Mouse (Mus musculus) limb, embryonic 14.5 days (tissue): ENCODE data around the gene Cog7. TPM values are rescaled to one million over a fixed set of nuclear protein-coding genes. Genes with fewer than 3 reads are reported as not detected.

Source experiments
- ATAC-seq: fragments of 200-750 bp; cut with Nextera tagmentation; 2 replicates; pipeline ENCODE4 v1.8.0; 2017; ENCODE audit warnings: low read depth, moderate number of reproducible peaks, moderate TSS enrichment; ENCODE audit not compliant: low FRiP score
- DNase-seq: peaks from one replicate; pipeline ENCODE4 v3.0.0-alpha.2; 2015; ENCODE audit warnings: low spot score
- H3K27ac ChIP-seq: fragments of 300-500 bp; sonication (generic); replicated peaks from 2 replicates; pipeline ENCODE4 v1.5.1; 2014; ENCODE audit warnings: low read depth, mild to moderate bottlenecking, low read length, moderate library complexity, mixed read lengths
- H3K27me3 ChIP-seq: fragments of 300-500 bp; sonication (generic); 2 replicates; pipeline ENCODE4 v1.6.1; 2014; ENCODE audit warnings: low read length, mixed read lengths; ENCODE audit not compliant: control insufficient read depth, insufficient read depth
- H3K36me3 ChIP-seq: fragments of 300-500 bp; sonication (generic); 2 replicates; pipeline ENCODE4 v1.6.1; 2014; ENCODE audit warnings: mild to moderate bottlenecking, low read length, moderate library complexity, mixed read lengths; ENCODE audit not compliant: control insufficient read depth, insufficient read depth
- H3K4me1 ChIP-seq: fragments of 300-500 bp; sonication (generic); 2 replicates; pipeline ENCODE4 v1.6.1; 2014; ENCODE audit warnings: antibody characterized with exemption, low read length, mixed read lengths; ENCODE audit not compliant: control insufficient read depth, insufficient read depth
- H3K4me2 ChIP-seq: fragments of 300-500 bp; sonication (generic); replicated peaks from 2 replicates; pipeline ENCODE4 v1.6.1; 2014; ENCODE audit warnings: low read depth, mild to moderate bottlenecking, low read length, moderate library complexity; ENCODE audit not compliant: severe bottlenecking
- H3K4me3 ChIP-seq: fragments of 300-500 bp; sonication (generic); replicated peaks from 2 replicates; pipeline ENCODE4 v1.5.1; 2014; ENCODE audit warnings: low read length
- H3K9ac ChIP-seq: fragments of 300-500 bp; sonication (generic); 2 replicates; pipeline ENCODE4 v1.6.1; 2014; ENCODE audit warnings: mild to moderate bottlenecking, low read depth, low read length, moderate library complexity; ENCODE audit not compliant: severe bottlenecking
- H3K9me3 ChIP-seq: fragments of 300-500 bp; sonication (generic); 2 replicates; pipeline ENCODE4 v1.6.1; 2016; ENCODE audit warnings: low read length; ENCODE audit not compliant: control insufficient read depth
- POLR2A ChIP-seq: fragments of 200-500 bp; IDR thresholded peaks from 2 replicates; pipeline ENCODE4 v1.8.0; 2012; ENCODE audit warnings: inconsistent platforms, mild to moderate bottlenecking, moderate library complexity, borderline replicate concordance; ENCODE audit not compliant: insufficient read depth, insufficient read length; ENCODE audit errors: extremely low read depth
- WGBS: fragments of 180-500 bp; shearing (Covaris S2); extraction: QIAGEN DNeasy Blood & Tissue Kit; methylation state at CpG from one replicate; pipeline ENCODE4 v1.1.7; 2014; 5-methylcytosine and 5-hydroxymethylcytosine counted together
- polyA plus RNA-seq, 2 experiments: library from polyadenylated mRNA; depleted of rRNA in 1 of 2; stranded (reverse) in 1 of 2; unstranded in 1 of 2; fragments of >200 nt; fragmentation: Nextera tagmentation in 1 of 2; extraction: Ambion mirVana in 1 of 2; gene quantifications; 2 replicates each; pipeline versions ENCODE4 v1.2.1 to v1.2.3; 2012 to 2014

Cog7 gene
- polyA plus RNA-seq, 2 experiments: 15.2 to 18.9 TPM

DNA sequence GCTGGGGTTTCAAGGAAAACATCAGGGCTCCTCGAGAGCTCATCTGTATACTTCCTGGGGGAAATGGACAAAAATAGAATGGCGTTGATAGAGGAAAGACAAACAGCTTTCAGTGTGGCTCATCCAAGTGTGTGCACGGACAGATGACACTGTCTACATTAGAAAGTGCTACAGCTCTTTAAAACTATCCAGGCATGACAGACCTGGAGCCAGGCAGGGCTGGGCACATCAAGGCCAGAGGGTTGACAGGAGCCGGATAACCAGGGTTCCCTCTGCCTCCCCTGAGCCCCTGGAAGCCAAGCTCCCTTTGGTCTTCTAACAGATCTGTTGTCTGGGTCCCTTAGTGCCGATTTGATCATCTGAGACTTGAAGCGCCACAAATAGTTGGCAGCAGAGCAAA is 139.3 kb downstream of the Cog7 start:
- DNase-seq (no peak), ATAC-seq (no peak)
- 83% methylated on average over 6 of the region's 6 CpGs for WGBS
- Histone ChIP-seq H3K36me3 (no peaks in the 10 kb centered on the region), H3K4me3 (no peak overlapping the region), H3K9me3 (no peaks in the 10 kb centered on the region), H3K4me2 (no peak overlapping the region), H3K9ac (no peak overlapping the region), H3K27me3 (no peaks in the 10 kb centered on the region), H3K4me1 (no peaks in the 10 kb centered on the region), H3K27ac (no peak overlapping the region)
- TF ChIP-seq POLR2A: no peak

DNA sequence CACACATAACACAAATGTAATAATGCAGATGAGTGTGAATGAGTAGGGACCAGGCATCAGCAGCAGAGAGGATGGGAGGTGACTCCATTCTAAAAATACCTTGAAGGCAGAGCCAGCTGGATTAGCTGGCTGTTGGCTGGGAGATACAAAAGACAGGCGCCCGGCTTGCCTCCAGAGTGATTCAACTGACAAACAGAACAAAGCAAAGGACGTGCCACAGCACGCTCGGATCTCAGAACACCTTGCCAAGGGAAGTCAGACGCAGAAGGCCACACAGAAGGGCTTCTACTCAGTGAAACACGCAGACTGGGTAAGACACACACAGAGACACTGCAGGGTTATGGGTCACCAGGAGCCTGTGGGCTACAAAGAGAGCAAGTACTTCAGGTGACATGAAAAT is 140.7 kb downstream of the Cog7 start:
- no peak overlapping the region for H3K9ac ChIP-seq
- no peak overlapping the region for H3K4me2 ChIP-seq
- no peak for TF ChIP-seq POLR2A
- no peak for ATAC-seq
- DNase-seq: no peak
- H3K4me3 ChIP-seq: no peak overlapping the region
- 72% methylated on average over 7 of the region's 7 CpGs for WGBS
- H3K27ac ChIP-seq: no peak overlapping the region
- no peaks in the 10 kb centered on the region for H3K4me1 ChIP-seq
- no peaks in the 10 kb centered on the region for H3K36me3 ChIP-seq
- no peaks in the 10 kb centered on the region for H3K9me3 ChIP-seq
- H3K27me3 ChIP-seq: no peaks in the 10 kb centered on the region

GRCm38 (mm10) chr7:121836827-121837226 is 144.7 kb downstream of the Cog7 start:
- no peak overlapping the region for H3K9ac ChIP-seq
- no peak overlapping the region for H3K27ac ChIP-seq
- no peak for TF ChIP-seq POLR2A
- H3K27me3 ChIP-seq: no peaks in the 10 kb centered on the region
- H3K9me3 ChIP-seq: no peaks in the 10 kb centered on the region
- no peak for ATAC-seq
- no peak for DNase-seq
- H3K36me3 ChIP-seq: no peaks in the 10 kb centered on the region
- no peak overlapping the region for H3K4me2 ChIP-seq
- 78% methylated on average over 7 of the region's 7 CpGs for WGBS
- no peak overlapping the region for H3K4me3 ChIP-seq
- H3K4me1 ChIP-seq: no peaks in the 10 kb centered on the region

- ATAC-seq (no peak), DNase-seq (no peak)
- Histone ChIP-seq H3K9me3 (no peaks in the 10 kb centered on the region), H3K9ac (no peak overlapping the region), H3K36me3 (no peaks in the 10 kb centered on the region), H3K4me2 (no peak overlapping the region), H3K4me3 (no peak overlapping the region), H3K4me1 (no peaks in the 10 kb centered on the region), H3K27ac (no peak overlapping the region), H3K27me3 (no peaks in the 10 kb centered on the region)
- WGBS: 85% methylated on average over 7 of the region's 7 CpGs
- no peak for TF ChIP-seq POLR2A
Measured at GRCm38 (mm10) chr7:121835392-121835791, 146.1 kb downstream of the Cog7 start.

Other genes starting within 250 kb of the Cog7 start
- 0.24 and 0.34 TPM in 2 replicates for gene Scnn1g, start 247.2 kb downstream of the Cog7 start, polyA plus RNA-seq (2012; rRNA removed)
- 0.19 and 0.37 TPM in 2 replicates for gene Scnn1g, start 247.2 kb downstream of the Cog7 start, polyA plus RNA-seq (2014; fragmentation: Nextera tagmentation; extraction: Ambion mirVana)
- gene Scnn1b, start 116.7 kb downstream of the Cog7 start, polyA plus RNA-seq (2012; rRNA removed): 0.51 and 0.57 TPM in 2 replicates
- gene Scnn1b, start 116.7 kb downstream of the Cog7 start, polyA plus RNA-seq (2014; fragmentation: Nextera tagmentation; extraction: Ambion mirVana): 0.41 and 0.63 TPM in 2 replicates
- gene Gga2, start 39.5 kb upstream of the Cog7 start, polyA plus RNA-seq (2012; rRNA removed): 122 and 184 TPM in 2 replicates
- 85.2 and 88.8 TPM in 2 replicates for gene Gga2, start 39.5 kb upstream of the Cog7 start, polyA plus RNA-seq (2014; fragmentation: Nextera tagmentation; extraction: Ambion mirVana)
- 75.7 and 86.8 TPM in 2 replicates for gene Ubfd1, start 85.5 kb upstream of the Cog7 start, polyA plus RNA-seq (2012; rRNA removed)
- gene Ubfd1, start 85.5 kb upstream of the Cog7 start, polyA plus RNA-seq (2014; fragmentation: Nextera tagmentation; extraction: Ambion mirVana): 96.4 TPM in 2 replicates
- gene Ears2, start 85.6 kb upstream of the Cog7 start, polyA plus RNA-seq (2012; rRNA removed): 12.7 and 14.6 TPM in 2 replicates
- 16.4 and 16.8 TPM in 2 replicates for gene Ears2, start 85.6 kb upstream of the Cog7 start, polyA plus RNA-seq (2014; fragmentation: Nextera tagmentation; extraction: Ambion mirVana)
- gene Ndufab1, start 120.2 kb upstream of the Cog7 start, polyA plus RNA-seq (2012; rRNA removed): 127 and 148 TPM in 2 replicates
- gene Ndufab1, start 120.2 kb upstream of the Cog7 start, polyA plus RNA-seq (2014; fragmentation: Nextera tagmentation; extraction: Ambion mirVana): 554 and 558 TPM in 2 replicates
- 9.1 and 10.5 TPM in 2 replicates for gene Palb2, start 151.3 kb upstream of the Cog7 start, polyA plus RNA-seq (2012; rRNA removed)
- 12.0 and 12.6 TPM in 2 replicates for gene Palb2, start 151.3 kb upstream of the Cog7 start, polyA plus RNA-seq (2014; fragmentation: Nextera tagmentation; extraction: Ambion mirVana)
- 109 and 126 TPM in 2 replicates for gene Dctn5, start 151.3 kb upstream of the Cog7 start, polyA plus RNA-seq (2012; rRNA removed)
- gene Dctn5, start 151.3 kb upstream of the Cog7 start, polyA plus RNA-seq (2014; fragmentation: Nextera tagmentation; extraction: Ambion mirVana): 117 and 120 TPM in 2 replicates
- 80.0 and 86.3 TPM in 2 replicates for gene Plk1, start 177.7 kb upstream of the Cog7 start, polyA plus RNA-seq (2012; rRNA removed)
- gene Plk1, start 177.7 kb upstream of the Cog7 start, polyA plus RNA-seq (2014; fragmentation: Nextera tagmentation; extraction: Ambion mirVana): 78.4 and 84.6 TPM in 2 replicates
- 0.05 TPM in 1 of 2 replicates, not detected in the other for gene Ern2, start 204.5 kb upstream of the Cog7 start, polyA plus RNA-seq (2012; rRNA removed)
- not detected in 2 replicates for gene Ern2, start 204.5 kb upstream of the Cog7 start, polyA plus RNA-seq (2014; fragmentation: Nextera tagmentation; extraction: Ambion mirVana)
- 0.15 and 0.18 TPM in 2 replicates for gene Chp2, start 237.8 kb upstream of the Cog7 start, polyA plus RNA-seq (2012; rRNA removed)
- gene Chp2, start 237.8 kb upstream of the Cog7 start, polyA plus RNA-seq (2014; fragmentation: Nextera tagmentation; extraction: Ambion mirVana): 0.18 and 0.45 TPM in 2 replicates